Mouse (Mus musculus) neural tube, embryonic 15.5 days (tissue): ENCODE data around the gene Esam. TPM values are rescaled to one million over a fixed set of nuclear protein-coding genes. Genes with fewer than 3 reads are reported as not detected.

Experiments
- ATAC-seq: fragments of 200-750 bp; cut with Nextera tagmentation; 2 replicates; pipeline ENCODE4 v1.8.0; 2017; ENCODE audit warnings: mild to moderate bottlenecking, moderate TSS enrichment, moderate library complexity; ENCODE audit not compliant: low FRiP score
- H3K27ac ChIP-seq: fragments of 300-500 bp; sonication (generic); replicated peaks from 2 replicates; pipeline ENCODE4 v1.5.1; 2015; ENCODE audit warnings: mild to moderate bottlenecking, inconsistent platforms
- H3K27me3 ChIP-seq: fragments of 300-500 bp; sonication (generic); replicated peaks from 2 replicates; pipeline ENCODE4 v1.6.1; 2015; ENCODE audit warnings: inconsistent platforms
- H3K36me3 ChIP-seq: fragments of 300-500 bp; sonication (generic); 2 replicates; pipeline ENCODE4 v1.6.1; 2015; ENCODE audit warnings: inconsistent platforms
- H3K4me1 ChIP-seq: fragments of 300-500 bp; sonication (generic); 2 replicates; pipeline ENCODE4 v1.6.1; 2015; ENCODE audit warnings: inconsistent platforms
- H3K4me2 ChIP-seq: fragments of 300-500 bp; sonication (generic); 2 replicates; pipeline ENCODE4 v1.6.1; 2015; ENCODE audit warnings: inconsistent platforms, mild to moderate bottlenecking, moderate library complexity
- H3K4me3 ChIP-seq: fragments of 300-500 bp; sonication (generic); replicated peaks from 2 replicates; pipeline ENCODE4 v1.5.1; 2015; ENCODE audit warnings: mild to moderate bottlenecking, inconsistent platforms
- H3K9ac ChIP-seq: fragments of 300-500 bp; sonication (generic); replicated peaks from 2 replicates; pipeline ENCODE4 v1.6.1; 2015; ENCODE audit warnings: mild to moderate bottlenecking, inconsistent platforms
- H3K9me3 ChIP-seq: fragments of 300-500 bp; sonication (generic); replicated peaks from 2 replicates; pipeline ENCODE4 v1.6.1; 2016; ENCODE audit warnings: inconsistent platforms
- WGBS: fragments of 180-500 bp; shearing (Covaris S2); methylation state at CpG from one replicate; pipeline ENCODE4 v1.1.7; 2015; ENCODE audit warnings: mixed read lengths; 5-methylcytosine and 5-hydroxymethylcytosine counted together
- polyA plus RNA-seq: library from polyadenylated mRNA; unstranded; fragments of >200 nt; fragmentation: Nextera tagmentation; extraction: Ambion mirVana; gene quantifications from 2 replicates; pipeline ENCODE4 v1.2.1, GENCODE M21; 2015

Esam gene
- polyA plus RNA-seq, 1 experiment from 2014 or later: 42.2 TPM

DNA sequence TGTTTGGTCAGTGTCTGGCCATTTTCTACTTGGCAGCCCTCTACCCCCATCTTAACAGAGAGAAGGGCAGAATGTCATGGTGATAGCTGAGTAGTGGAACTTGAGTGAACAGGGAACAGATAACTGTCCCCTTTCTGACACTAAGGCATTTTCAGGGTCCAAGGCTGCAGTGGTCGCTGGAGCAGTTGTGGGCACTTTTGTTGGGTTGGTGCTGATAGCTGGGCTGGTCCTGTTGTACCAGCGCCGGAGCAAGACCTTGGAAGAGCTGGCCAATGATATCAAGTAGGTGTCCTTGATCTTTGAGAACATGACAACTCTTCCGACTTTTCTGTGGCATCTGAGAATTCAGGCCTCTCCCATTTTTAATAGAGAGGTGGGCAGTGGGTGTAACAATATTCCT, 9.0 kb downstream of the Esam start:
- H3K4me1 ChIP-seq: no peaks in the 10 kb centered on the region
- H3K9ac ChIP-seq: no peak overlapping the region
- no peak overlapping the region for H3K27ac ChIP-seq
- no peaks in the 10 kb centered on the region for H3K9me3 ChIP-seq
- WGBS: 86% methylated on average over 4 of the region's 4 CpGs
- 0 out of 2 replicates have a peak, but pooled peaks cover 7% of the 10 kb centered on the region for H3K27me3 ChIP-seq
- no peak overlapping the region for H3K4me3 ChIP-seq
- no peak for ATAC-seq
- H3K4me2 ChIP-seq: no peak overlapping the region
- H3K36me3 ChIP-seq: no peaks in the 10 kb centered on the region

GRCm38 (mm10) chr9:37537658-37538250, 9.9 kb downstream of the Esam start:
- H3K4me1 ChIP-seq: no peaks in the 10 kb centered on the region
- H3K9me3 ChIP-seq: no peaks in the 10 kb centered on the region
- H3K4me3 ChIP-seq: no peak overlapping the region
- H3K36me3 ChIP-seq: no peaks in the 10 kb centered on the region
- no peak for ATAC-seq
- H3K4me2 ChIP-seq: no peak overlapping the region
- no peak overlapping the region for H3K9ac ChIP-seq
- 84% methylated on average over 5 of the region's 5 CpGs for WGBS
- peaks cover 10% of the 10 kb centered on the region for H3K27me3 ChIP-seq
- no peak overlapping the region for H3K27ac ChIP-seq

DNA sequence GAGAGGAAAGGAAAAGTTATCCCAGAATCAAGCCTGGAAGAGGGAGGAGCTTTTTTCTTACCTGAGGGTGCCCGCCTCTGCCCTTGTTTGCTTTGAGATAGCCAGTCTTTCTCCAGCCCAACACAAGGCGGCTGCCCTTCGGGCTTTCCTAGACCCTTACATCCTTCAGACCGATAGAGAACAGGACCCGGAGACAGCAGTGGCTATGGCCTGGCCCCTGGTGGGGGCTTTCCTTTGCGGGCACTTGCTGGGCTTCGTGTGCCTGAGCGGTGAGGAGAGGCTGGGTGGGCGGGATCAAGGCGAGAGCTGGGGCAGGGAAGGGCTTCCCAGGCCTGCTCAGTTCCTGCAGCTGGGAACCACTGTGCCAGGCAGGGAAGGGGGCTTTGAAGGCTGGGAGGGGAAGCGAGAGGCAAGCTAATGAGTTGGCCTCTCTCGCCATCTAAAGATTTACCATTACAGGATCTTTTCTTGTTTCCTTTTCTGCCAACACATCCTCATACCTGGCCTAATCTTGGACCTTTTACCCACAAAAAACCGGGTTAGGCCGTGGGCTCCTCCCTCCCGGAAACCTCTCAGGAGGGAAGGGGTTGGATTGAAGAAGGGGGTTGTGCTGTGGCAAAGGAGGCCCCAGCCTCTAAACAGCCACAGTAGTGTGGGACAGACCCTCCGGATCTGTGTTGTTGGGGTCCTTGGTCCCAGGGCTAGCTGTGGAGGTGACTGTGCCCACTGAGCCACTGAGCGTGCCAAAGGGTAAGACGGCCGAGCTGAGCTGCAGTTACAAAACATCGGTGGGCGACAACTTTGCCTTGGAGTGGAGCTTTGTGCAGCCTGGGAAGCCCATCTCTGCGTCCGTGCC, 11.5 kb downstream of the Esam start, which contains the start of gene Vsig2:
TSS of gene Vsig2 (plus strand) at position 86 of the 856 bp plus-strand sequence.
- 53% methylated on average over 23 of the region's 23 CpGs for WGBS
- peaks cover 4% of the 10 kb centered on the region for H3K4me1 ChIP-seq
- H3K4me3 ChIP-seq: no peak within 1 kb of the TSS
- H3K27me3 ChIP-seq: peaks cover 20% of the 10 kb centered on the region
- no peak within 1 kb of the TSS for H3K4me2 ChIP-seq
- H3K36me3 ChIP-seq: no peaks in the 10 kb centered on the region
- ATAC-seq: no peak
- H3K9me3 ChIP-seq: no peaks in the 10 kb centered on the region
- H3K27ac ChIP-seq: no peak within 1 kb of the TSS
- no peak within 1 kb of the TSS for H3K9ac ChIP-seq

DNA sequence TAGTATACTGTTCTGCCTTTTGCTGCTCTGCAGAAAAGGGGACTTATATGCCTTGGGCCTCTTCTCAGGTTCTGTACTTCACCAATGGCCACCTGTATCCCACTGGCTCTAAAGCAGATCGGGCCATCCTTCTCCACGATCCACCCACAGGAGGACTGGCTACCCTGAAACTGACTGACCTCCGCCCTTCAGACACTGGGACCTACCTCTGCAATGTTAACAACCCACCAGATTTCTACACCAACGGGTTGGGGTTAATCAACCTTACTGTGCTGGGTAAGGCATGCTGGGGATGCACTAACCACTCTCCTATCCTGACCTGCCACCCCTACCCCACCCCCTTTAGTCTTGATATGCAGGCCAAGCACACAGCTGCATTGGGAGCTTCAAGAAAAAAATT, 12.3 kb downstream of the Esam start:
- no peaks in the 10 kb centered on the region for H3K9me3 ChIP-seq
- H3K4me2 ChIP-seq: no peak overlapping the region
- H3K4me3 ChIP-seq: no peak overlapping the region
- no peak overlapping the region for H3K27ac ChIP-seq
- peaks cover 23% of the 10 kb centered on the region for H3K27me3 ChIP-seq
- no peak overlapping the region for H3K9ac ChIP-seq
- H3K4me1 ChIP-seq: peaks cover 13% of the 10 kb centered on the region
- no peak for ATAC-seq
- 84% methylated on average over 4 of the region's 4 CpGs for WGBS
- H3K36me3 ChIP-seq: no peaks in the 10 kb centered on the region

- ATAC-seq: no peak
- WGBS: 86% methylated on average over 6 of the region's 6 CpGs
- Histone ChIP-seq H3K27me3 (peaks cover 30% of the 10 kb centered on the region), H3K9me3 (no peaks in the 10 kb centered on the region), H3K4me2 (no peak overlapping the region), H3K27ac (no peak overlapping the region), H3K4me1 (peaks cover 18% of the 10 kb centered on the region), H3K9ac (no peak overlapping the region), H3K4me3 (no peak overlapping the region), H3K36me3 (no peaks in the 10 kb centered on the region)
Observed at GRCm38 (mm10) chr9:37540701-37541575, 13.1 kb downstream of the Esam start.

DNA sequence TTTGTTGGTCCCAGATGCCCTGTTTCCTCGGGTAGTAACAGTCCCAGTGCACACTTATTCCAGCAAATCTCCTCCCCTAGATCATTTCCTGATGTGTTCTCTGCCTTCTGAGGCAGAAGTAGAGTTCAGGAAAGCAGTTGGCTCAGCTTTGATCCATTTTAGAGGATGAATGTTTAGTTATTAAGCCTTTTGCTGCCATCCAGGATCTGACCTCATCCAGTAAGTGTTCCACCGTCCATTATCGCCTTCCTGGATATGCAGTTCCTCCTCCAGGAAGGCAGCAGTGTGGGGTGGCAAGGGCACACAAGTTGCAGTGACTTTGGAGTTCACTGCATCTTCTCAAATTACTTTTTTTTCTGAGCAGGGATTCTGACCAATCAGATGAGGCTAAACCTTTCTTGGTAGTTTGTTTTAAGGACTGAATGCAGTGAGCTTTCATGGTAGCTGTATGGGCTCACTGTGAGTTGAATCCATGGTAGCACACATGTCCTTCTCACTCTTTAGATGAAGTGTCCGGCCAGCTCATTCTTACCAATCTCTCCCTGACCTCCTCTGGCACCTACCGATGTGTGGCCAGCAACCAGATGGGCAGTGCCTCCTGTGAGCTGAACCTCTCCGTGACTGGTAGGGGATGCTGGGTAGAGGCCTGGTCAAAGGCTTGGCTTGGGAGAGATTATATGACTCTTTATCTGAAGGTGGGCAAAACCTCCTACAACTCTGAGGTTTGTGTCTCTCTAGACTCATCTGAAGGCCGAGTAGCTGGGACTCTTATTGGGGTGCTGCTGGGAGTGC, 14.2 kb downstream of the Esam start:
- Histone ChIP-seq H3K9me3 (no peaks in the 10 kb centered on the region), H3K27me3 (peaks cover 40% of the 10 kb centered on the region), H3K27ac (no peak overlapping the region), H3K9ac (no peak overlapping the region), H3K36me3 (no peaks in the 10 kb centered on the region), H3K4me3 (no peak overlapping the region), H3K4me2 (no peak overlapping the region), H3K4me1 (peaks cover 21% of the 10 kb centered on the region)
- WGBS: 79% methylated on average over 7 of the region's 7 CpGs
- ATAC-seq: no peak

DNA sequence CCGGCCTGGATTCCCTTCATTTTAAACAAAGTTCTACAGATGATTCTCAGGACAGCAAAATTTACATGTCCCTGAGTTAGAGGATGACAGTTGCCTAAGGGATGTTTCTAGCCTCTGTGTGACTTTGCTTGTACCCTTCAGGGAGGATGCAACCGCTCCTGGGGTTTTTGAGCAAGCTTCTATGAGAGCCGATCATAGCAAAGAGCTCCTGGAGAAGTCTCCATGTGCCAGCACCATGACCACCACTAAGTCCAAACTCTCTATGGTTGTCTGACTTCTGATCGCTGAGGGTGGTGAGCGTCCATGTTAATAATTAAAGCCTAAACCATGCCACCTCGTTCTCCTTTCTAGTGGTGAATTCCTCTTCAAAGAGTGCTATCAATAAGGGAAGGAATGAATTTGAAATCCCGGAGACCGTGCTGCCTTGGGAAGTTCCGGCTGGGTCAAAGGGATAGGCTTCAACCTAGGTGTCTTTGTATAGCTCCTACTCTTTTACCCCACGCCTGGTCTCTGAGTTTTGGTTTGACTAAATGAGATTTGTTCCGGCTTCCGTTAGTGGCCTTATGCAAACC, 16.1 kb downstream of the Esam start:
- ATAC-seq: no peak
- H3K4me2 ChIP-seq: peak overlapping the region; percentile 65
- WGBS: 25% methylated on average over 12 of the region's 12 CpGs
- peaks cover 21% of the 10 kb centered on the region for H3K4me1 ChIP-seq
- peaks cover 52% of the 10 kb centered on the region for H3K27me3 ChIP-seq
- no peaks in the 10 kb centered on the region for H3K36me3 ChIP-seq
- H3K27ac ChIP-seq: no peak overlapping the region
- no peaks in the 10 kb centered on the region for H3K9me3 ChIP-seq
- H3K4me3 ChIP-seq: peak overlapping the region; percentile 33
- H3K9ac ChIP-seq: peak overlapping the region; percentile 26; the same call in 1 of the 2 replicates

DNA sequence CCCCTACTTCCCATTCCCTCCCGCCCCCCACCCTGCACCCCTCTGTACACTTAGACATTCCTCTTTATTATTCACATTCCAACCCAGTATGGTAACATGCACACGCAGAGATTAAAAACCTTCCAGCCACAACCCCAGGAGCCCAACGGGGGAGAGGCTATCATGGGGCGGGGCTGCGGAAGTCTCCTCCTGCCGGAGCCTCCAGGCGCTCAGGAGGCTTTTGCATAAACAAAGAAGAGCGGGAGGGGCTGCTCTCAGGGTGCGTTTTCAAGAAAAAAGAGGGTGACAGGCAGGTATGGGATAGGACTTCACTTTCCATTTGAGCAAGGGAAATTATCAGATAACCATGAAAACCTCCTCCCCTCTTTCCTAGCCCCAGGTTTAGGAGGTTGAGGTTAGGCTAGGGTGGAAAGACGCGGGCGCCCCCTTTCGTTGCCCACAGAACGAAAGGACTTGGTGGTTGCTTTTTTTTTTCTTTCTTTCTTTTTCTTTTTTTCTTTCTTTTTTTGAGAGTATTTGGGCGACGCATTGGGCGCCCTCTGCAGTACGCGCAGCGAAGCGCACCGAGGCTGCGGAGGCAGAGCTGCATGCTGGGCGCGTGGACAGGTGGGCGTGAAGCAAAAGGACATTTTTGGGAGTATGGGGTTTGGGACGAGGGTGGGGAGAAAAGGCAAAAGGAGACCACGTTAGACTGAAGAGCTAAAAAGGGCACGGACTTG, 16.7 kb downstream of the Esam start:
- Histone ChIP-seq H3K4me2 (peak overlapping the region; percentile 65), H3K27ac (no peak overlapping the region), H3K9ac (peak overlapping the region; percentile 26; the same call in 1 of the 2 replicates), H3K4me1 (peaks cover 21% of the 10 kb centered on the region), H3K27me3 (peaks cover 59% of the 10 kb centered on the region), H3K9me3 (no peaks in the 10 kb centered on the region), H3K36me3 (no peaks in the 10 kb centered on the region), H3K4me3 (peak overlapping the region; percentile 33)
- peak; percentile 48 for ATAC-seq
- 2% methylated on average over 29 of the region's 29 CpGs for whole genome bisulfite sequencing

GRCm38 (mm10) chr9:37545166-37545610, 17.3 kb downstream of the Esam start:
- Histone ChIP-seq H3K4me2 (peak overlapping the region; percentile 65), H3K4me3 (peak overlapping the region; percentile 33), H3K36me3 (no peaks in the 10 kb centered on the region), H3K4me1 (peaks cover 21% of the 10 kb centered on the region), H3K27me3 (peaks cover 65% of the 10 kb centered on the region), H3K9ac (0 out of 2 replicates have a peak overlapping the region, but pooled peaks have one; percentile 10), H3K27ac (no peak overlapping the region), H3K9me3 (no peaks in the 10 kb centered on the region)
- peak; percentile 60 for ATAC-seq
- 7% methylated on average over 17 of the region's 17 CpGs for WGBS

GRCm38 (mm10) chr9:37545847-37546452, 18.1 kb downstream of the Esam start:
- H3K9ac ChIP-seq: no peak overlapping the region
- 12% methylated on average over 27 of the region's 27 CpGs for WGBS
- peak overlapping the region; percentile 30; the same call in 1 of the 2 replicates for H3K4me2 ChIP-seq
- no peaks in the 10 kb centered on the region for H3K9me3 ChIP-seq
- ATAC-seq: 0 out of 2 replicates have a peak, but pooled peaks have one; percentile 8
- H3K27me3 ChIP-seq: peaks cover 72% of the 10 kb centered on the region
- H3K36me3 ChIP-seq: no peaks in the 10 kb centered on the region
- 0 out of 2 replicates have a peak overlapping the region, but pooled peaks have one; percentile 3 for H3K4me3 ChIP-seq
- H3K4me1 ChIP-seq: peaks cover 21% of the 10 kb centered on the region
- no peak overlapping the region for H3K27ac ChIP-seq
